Mouse (Mus musculus) forebrain, embryonic 14.5 days (tissue): ENCODE results near the gene Cacna1b. TPM values are rescaled to one million over a fixed set of nuclear protein-coding genes. Genes with fewer than 3 reads are reported as not detected.

Experiments used
- ATAC-seq: fragments of 200-750 bp; cut with Nextera tagmentation; 2 replicates; pipeline ENCODE4 v1.8.0; 2017; ENCODE audit warnings: mild to moderate bottlenecking, moderate library complexity
- DNase-seq: peaks from one replicate; pipeline ENCODE4 v3.0.0-alpha.2; 2015; ENCODE audit warnings: low spot score
- H3K27ac ChIP-seq: fragments of 300-500 bp; sonication (generic); 2 replicates; pipeline ENCODE4 v1.5.1; 2014; ENCODE audit warnings: low read depth, mild to moderate bottlenecking, control low read depth, low read length, moderate library complexity
- H3K27me3 ChIP-seq: fragments of 300-500 bp; sonication (generic); replicated peaks from 2 replicates; pipeline ENCODE4 v1.6.1; 2014; ENCODE audit warnings: low read length, control low read depth, mixed read lengths; ENCODE audit not compliant: control insufficient read depth, insufficient read depth
- H3K36me3 ChIP-seq: fragments of 300-500 bp; sonication (generic); 2 replicates; pipeline ENCODE4 v1.6.1; 2014; ENCODE audit warnings: low read length, control low read depth; ENCODE audit not compliant: control insufficient read depth, insufficient read depth
- H3K4me1 ChIP-seq: fragments of 300-500 bp; sonication (generic); 2 replicates; pipeline ENCODE4 v1.6.1; 2014; ENCODE audit warnings: antibody characterized with exemption, low read length, control low read depth; ENCODE audit not compliant: control insufficient read depth, insufficient read depth
- H3K4me2 ChIP-seq: fragments of 300-500 bp; sonication (generic); 2 replicates; pipeline ENCODE4 v1.6.1; 2014; ENCODE audit warnings: mild to moderate bottlenecking, control low read depth, low read length
- H3K4me3 ChIP-seq: fragments of 300-500 bp; sonication (generic); 2 replicates; pipeline ENCODE4 v1.5.1; 2014; ENCODE audit warnings: low read depth, low read length, control low read depth
- H3K9ac ChIP-seq: fragments of 300-500 bp; sonication (generic); 2 replicates; pipeline ENCODE4 v1.6.1; 2014; ENCODE audit warnings: mild to moderate bottlenecking, low read length, control low read depth, moderate library complexity
- H3K9me3 ChIP-seq: fragments of 300-500 bp; sonication (generic); replicated peaks from 2 replicates; pipeline ENCODE4 v1.6.1; 2016; ENCODE audit warnings: low read length, control low read depth, mixed read lengths; ENCODE audit not compliant: control insufficient read depth
- WGBS: fragments of 180-500 bp; shearing (Covaris S2); extraction: QIAGEN DNeasy Blood & Tissue Kit; methylation state at CpG from one replicate; pipeline ENCODE4 v1.1.7; 2014; 5-methylcytosine and 5-hydroxymethylcytosine counted together
- polyA plus RNA-seq: library from polyadenylated mRNA; unstranded; fragments of >200 nt; fragmentation: Nextera tagmentation; extraction: Ambion mirVana; gene quantifications from 2 replicates; pipeline ENCODE4 v1.2.1, GENCODE M21; 2014

Cacna1b gene
- polyA plus RNA-seq, 1 experiment from 2014 or later: 3.6 TPM

DNA sequence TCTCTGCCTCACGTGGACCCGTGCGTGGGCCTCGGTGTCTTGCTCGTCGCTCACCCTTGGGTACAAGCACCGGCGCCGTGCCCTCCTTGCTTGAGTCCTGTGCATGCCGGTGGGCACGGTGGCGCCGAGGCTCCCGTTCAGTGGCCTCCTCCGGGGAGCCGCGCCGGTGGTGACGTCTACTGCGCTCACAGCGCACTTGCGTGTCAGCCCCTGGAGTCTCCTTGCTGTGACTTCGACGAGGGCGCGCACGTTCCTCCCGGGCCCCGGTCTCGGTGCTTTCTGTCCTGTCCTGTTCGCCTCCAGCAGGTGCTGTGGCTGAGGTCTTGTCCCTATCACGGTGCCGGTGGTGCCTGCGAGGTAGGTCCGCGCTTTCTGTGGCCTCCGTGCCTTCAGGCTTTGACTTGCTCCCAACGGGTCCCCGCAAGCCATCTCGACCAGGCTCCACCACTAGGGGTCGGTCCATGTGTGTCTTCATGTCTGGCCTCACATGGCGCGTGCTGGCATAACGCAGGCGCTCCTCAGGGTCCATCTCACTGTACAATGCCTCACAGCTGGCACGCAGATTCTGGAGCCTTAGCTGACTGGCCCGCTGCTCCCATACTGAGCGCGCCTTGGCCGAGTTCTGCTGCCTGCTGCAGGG, 83.8 kb downstream of the Cacna1b start:
- H3K4me2 ChIP-seq: peak overlapping the region; percentile 43
- DNase-seq (peak; percentile 61), ATAC-seq (peak; percentile 75)
- H3K9ac ChIP-seq: 0 out of 2 replicates have a peak overlapping the region, but pooled peaks have one; percentile 5
- no peak overlapping the region for H3K27ac ChIP-seq
- 26% methylated on average over 50 of the region's 50 CpGs for WGBS
- peaks cover 17% of the 10 kb centered on the region for H3K36me3 ChIP-seq
- H3K9me3 ChIP-seq: no peaks in the 10 kb centered on the region
- H3K4me3 ChIP-seq: peak overlapping the region; percentile 11
- no peaks in the 10 kb centered on the region for H3K4me1 ChIP-seq
- no peaks in the 10 kb centered on the region for H3K27me3 ChIP-seq

DNA sequence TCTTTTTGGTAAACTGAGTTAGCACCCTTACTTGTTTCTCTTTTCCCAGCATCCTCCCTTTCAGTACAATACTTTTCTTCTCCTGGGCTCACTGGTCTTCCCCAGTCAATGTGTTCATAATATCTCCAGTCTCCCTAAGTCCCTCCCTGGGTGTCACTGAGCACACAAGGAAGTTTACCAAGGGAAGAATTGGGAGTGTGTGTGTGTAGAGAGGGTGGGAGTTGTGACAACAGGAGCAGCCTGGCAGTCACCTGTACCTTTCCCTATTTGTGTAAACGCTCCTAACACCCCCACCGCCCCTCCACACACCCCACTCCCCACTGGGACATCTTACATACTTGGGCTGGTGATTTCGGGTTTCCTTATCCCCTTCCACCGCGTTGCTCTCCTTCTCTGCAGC, 84.4 kb downstream of the Cacna1b start:
- DNase-seq: no peak
- Histone ChIP-seq H3K4me2 (peak overlapping the region; percentile 43; the same call in 1 of the 2 replicates), H3K36me3 (peaks cover 17% of the 10 kb centered on the region), H3K27me3 (no peaks in the 10 kb centered on the region), H3K4me1 (no peaks in the 10 kb centered on the region), H3K9me3 (no peaks in the 10 kb centered on the region), H3K27ac (no peak overlapping the region), H3K9ac (0 out of 2 replicates have a peak overlapping the region, but pooled peaks have one; percentile 5), H3K4me3 (no peak overlapping the region)
- WGBS: 63% methylated on average over 5 of the region's 5 CpGs
- no peak for ATAC-seq

DNA sequence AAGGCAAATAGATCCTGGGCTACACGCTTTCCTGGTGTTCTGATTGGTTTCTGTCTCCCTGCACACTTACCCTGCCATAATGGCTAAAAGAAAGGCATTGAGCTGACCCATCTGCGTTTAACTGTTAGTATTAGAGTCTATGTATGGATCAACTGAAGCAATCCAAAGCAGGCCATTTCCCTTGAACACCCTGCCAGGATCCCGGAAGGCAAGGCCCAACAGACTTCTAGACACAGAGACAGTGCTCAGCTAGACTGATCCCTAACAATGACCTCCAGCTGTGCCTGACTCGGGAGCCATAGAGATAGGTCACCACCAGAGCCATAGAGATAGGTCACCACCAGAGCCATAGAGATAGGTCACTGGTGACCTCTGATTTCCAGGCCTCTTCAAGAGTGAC, 84.8 kb downstream of the Cacna1b start:
- ATAC-seq (no peak), DNase-seq (no peak)
- H3K4me1 ChIP-seq: no peaks in the 10 kb centered on the region
- H3K9me3 ChIP-seq: no peaks in the 10 kb centered on the region
- H3K4me3 ChIP-seq: no peak overlapping the region
- 66% methylated on average over 4 of the region's 4 CpGs for WGBS
- no peak overlapping the region for H3K9ac ChIP-seq
- peaks cover 17% of the 10 kb centered on the region for H3K36me3 ChIP-seq
- H3K27ac ChIP-seq: no peak overlapping the region
- no peaks in the 10 kb centered on the region for H3K27me3 ChIP-seq
- H3K4me2 ChIP-seq: no peak overlapping the region

DNA sequence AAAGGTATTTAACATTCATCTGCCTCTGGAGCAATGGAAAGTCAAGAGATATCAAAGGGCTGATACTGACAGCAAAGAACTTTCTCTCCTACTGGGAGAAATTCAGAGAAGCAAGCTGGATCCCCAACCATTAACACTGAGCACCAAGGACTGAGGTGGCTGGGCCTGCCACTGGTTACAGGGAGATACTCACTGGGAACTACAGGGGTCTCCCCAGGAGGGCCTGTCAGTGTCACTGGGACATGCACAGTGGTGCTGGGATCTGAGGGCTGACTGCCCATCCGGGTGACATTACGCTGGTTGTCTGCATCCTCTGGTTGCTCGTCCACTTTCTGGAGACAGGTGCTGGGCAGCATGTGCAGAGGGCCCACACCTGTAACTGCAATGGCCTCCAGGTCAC, 85.3 kb downstream of the Cacna1b start:
- Histone ChIP-seq H3K9me3 (no peaks in the 10 kb centered on the region), H3K4me1 (no peaks in the 10 kb centered on the region), H3K36me3 (peaks cover 17% of the 10 kb centered on the region), H3K27ac (no peak overlapping the region), H3K4me2 (no peak overlapping the region), H3K27me3 (no peaks in the 10 kb centered on the region), H3K9ac (no peak overlapping the region), H3K4me3 (no peak overlapping the region)
- WGBS: 92% methylated on average over 3 of the region's 3 CpGs
- ATAC-seq (no peak), DNase-seq (no peak)

DNA sequence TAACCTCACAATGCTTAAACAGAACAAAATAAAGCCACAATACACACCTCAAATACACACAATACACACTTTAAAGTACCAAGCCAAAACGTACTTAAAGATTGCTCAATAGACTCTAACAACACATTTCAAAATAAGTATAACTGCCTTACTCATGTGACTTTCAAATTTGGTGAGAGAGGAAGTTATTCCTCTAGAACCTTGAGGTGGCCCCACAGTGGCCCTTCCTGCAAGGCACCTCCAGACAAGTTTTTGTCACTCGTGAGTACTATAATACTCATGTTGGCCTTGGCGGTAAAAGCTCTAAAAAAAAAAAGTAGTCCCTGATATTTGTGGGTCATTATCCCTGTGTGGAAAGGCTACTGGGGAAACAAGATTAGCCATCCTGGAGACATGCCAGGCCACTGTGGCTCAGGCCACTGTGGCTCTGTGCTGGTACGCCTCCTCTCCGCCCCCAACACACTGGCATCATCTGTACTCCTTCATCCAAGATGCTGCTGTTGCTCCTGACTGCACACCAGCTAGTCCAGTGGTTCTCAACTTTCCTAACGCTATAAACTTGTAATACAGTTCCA, 88.4 kb downstream of the Cacna1b start:
- DNase-seq (no peak), ATAC-seq (no peak)
- Histone ChIP-seq H3K4me2 (no peak overlapping the region), H3K4me3 (no peak overlapping the region), H3K4me1 (no peaks in the 10 kb centered on the region), H3K27ac (no peak overlapping the region), H3K9ac (no peak overlapping the region), H3K27me3 (no peaks in the 10 kb centered on the region), H3K36me3 (peaks cover 17% of the 10 kb centered on the region), H3K9me3 (no peaks in the 10 kb centered on the region)
- WGBS: 78% methylated on average over 6 of the region's 6 CpGs

DNA sequence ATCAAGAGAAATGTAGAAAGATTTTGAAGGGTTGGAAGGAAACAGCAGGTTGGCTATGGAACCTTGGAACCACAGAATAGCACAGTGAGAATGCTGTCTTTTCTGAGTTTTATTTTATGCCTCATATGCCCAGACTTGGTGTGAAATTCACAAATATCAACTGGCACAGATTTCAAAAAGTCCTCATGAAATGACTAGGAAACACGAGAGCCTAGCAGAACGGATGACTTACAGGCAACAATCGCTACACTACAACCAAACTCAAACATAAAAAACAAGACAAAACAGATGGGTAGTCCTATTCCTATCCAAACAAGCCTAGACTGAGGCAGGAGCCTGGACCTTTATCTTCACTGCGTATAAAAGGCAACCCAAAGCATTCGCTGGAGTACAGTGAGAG, 94.4 kb downstream of the Cacna1b start:
- Histone ChIP-seq H3K27ac (no peak overlapping the region), H3K9me3 (no peaks in the 10 kb centered on the region), H3K4me2 (no peak overlapping the region), H3K4me1 (peaks cover 4% of the 10 kb centered on the region; the same call in 1 of the 2 replicates), H3K4me3 (no peak overlapping the region), H3K27me3 (no peaks in the 10 kb centered on the region), H3K9ac (no peak overlapping the region), H3K36me3 (0 out of 2 replicates have a peak, but pooled peaks cover 3% of the 10 kb centered on the region)
- 90% methylated on average over 5 of the region's 5 CpGs for WGBS
- DNase-seq (no peak), ATAC-seq (no peak)

DNA sequence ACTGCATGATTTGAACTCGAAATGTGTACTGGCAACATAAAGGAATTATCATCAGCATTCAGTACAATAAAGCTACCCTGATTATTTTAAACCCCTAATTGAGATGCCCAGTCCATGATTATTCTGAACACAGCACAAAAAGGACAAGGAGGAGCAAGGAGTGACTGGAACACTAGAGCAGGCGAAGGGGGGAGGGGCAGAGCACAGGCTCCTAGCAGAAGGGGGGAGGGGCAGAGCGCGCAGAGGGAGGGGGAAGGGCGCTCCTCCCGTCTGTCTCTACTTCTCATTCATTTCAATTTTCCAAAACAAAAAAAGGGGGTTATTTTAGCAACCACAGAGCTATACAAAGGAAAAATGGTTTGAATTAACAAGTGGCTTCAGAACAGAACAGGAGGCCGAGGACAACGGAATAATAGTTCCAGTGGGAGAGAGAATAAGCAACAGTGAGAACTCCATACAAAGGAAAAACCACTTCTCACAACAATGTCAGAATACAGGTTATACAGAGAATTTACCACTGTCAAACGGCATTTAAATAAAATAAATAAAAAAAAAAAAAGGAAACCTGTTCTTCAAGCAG, 98.2 kb downstream of the Cacna1b start:
- ATAC-seq: peak; percentile 83
- H3K9me3 ChIP-seq: no peaks in the 10 kb centered on the region
- DNase-seq: peak; percentile 87
- peak overlapping the region; percentile 16; the same call in 1 of the 2 replicates for H3K4me3 ChIP-seq
- 10% methylated on average over 9 of the region's 9 CpGs for WGBS
- H3K27me3 ChIP-seq: no peaks in the 10 kb centered on the region
- peaks cover 5% of the 10 kb centered on the region; the same call in 1 of the 2 replicates for H3K4me1 ChIP-seq
- H3K9ac ChIP-seq: no peak overlapping the region
- H3K36me3 ChIP-seq: 0 out of 2 replicates have a peak, but pooled peaks cover 3% of the 10 kb centered on the region
- peak overlapping the region; percentile 22; the same call in 1 of the 2 replicates for H3K27ac ChIP-seq
- peak overlapping the region; percentile 37; the same call in 1 of the 2 replicates for H3K4me2 ChIP-seq

DNA sequence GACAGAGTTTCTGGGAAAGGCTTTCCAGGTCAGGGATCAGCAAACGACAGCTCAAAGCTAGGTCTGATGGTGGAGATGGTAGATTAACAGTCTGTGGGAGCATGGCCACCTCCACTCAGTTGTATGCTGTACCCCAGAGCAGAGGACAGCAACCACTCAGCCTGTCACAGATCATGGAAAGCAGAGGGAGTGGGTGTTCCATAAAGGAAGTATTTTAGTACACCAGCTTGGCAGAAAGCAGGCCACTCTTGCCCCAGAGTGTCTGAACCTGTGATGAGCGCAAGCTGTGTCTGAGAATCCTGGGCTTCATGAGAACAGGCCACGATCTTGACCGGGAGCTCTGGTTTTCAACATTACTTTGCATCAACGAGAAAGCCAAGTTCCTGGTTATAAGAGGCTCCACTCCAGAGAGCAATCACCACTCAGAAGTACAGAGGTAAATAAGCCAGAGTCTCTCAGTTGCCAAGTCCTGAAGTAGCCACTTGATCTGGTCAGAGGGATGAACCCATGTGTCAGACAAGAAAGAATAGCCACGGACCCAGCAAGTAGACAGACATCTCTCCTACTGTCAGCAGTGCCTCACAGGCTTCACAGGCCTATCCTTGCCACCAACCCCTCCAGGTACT, 103.7 kb downstream of the Cacna1b start:
- Histone ChIP-seq H3K27ac (no peak overlapping the region), H3K9me3 (no peaks in the 10 kb centered on the region)
- no peak for DNase-seq

More for the DNA sequence above, 103.7 kb downstream of the Cacna1b start:
- Histone ChIP-seq H3K9ac (no peak overlapping the region), H3K27me3 (no peaks in the 10 kb centered on the region), H3K4me1 (peaks cover 5% of the 10 kb centered on the region; the same call in 1 of the 2 replicates), H3K4me3 (no peak overlapping the region), H3K4me2 (no peak overlapping the region), H3K36me3 (peaks cover 11% of the 10 kb centered on the region; the same call in 1 of the 2 replicates)
- WGBS: 86% methylated on average over 6 of the region's 6 CpGs
- ATAC-seq: no peak
